8 mouse cellular contexts compared by ENCODE assay signal in genomic region chr12:28431832-28432728, GRCm38 (mm10).
A peak's percentile ranks its signal among the peaks of the same experiment; 100 is the strongest.
DNase-seq lines count a peak whose midpoint lies in the region; ATAC-seq lines count a peak whose summit lies in the region.

No protein-coding gene starts in this region.

- H3K9ac ChIP-seq in intestine, embryonic 16.5 days (ENCODE audit: low read depth, low read length), result peak overlapping the region; percentile 54
- H3K9ac ChIP-seq in midbrain, embryonic 16.5 days (ENCODE audit: low read depth, low read length), result peak overlapping the region; percentile 80

- no peak overlapping the region for H3K27ac ChIP-seq in intestine, embryonic 16.5 days (ENCODE audit: low read length)
- H3K27ac ChIP-seq in midbrain, embryonic 16.5 days (ENCODE audit: low read length), result peak overlapping the region; percentile 97

- H3K27me3 ChIP-seq in intestine, embryonic 16.5 days (replicated peaks; ENCODE audit: control insufficient read depth, insufficient read depth, low read length), result no peaks in the 10 kb centered on the region
- no peaks in the 10 kb centered on the region for H3K27me3 ChIP-seq in midbrain, embryonic 16.5 days (ENCODE audit: control insufficient read depth, insufficient read depth, low read depth, low read length)

- H3K4me2 ChIP-seq in intestine, embryonic 16.5 days (ENCODE audit: low read depth, low read length), result peak overlapping the region; percentile 65
- peak overlapping the region; percentile 73 for H3K4me2 ChIP-seq in midbrain, embryonic 16.5 days (ENCODE audit: low read length)

- H3K4me1 ChIP-seq in intestine, embryonic 16.5 days (ENCODE audit: control insufficient read depth, insufficient read depth, low read length), result no peaks in the 10 kb centered on the region
- H3K4me1 ChIP-seq in midbrain, embryonic 16.5 days (ENCODE audit: control insufficient read depth, insufficient read depth, low read length), result peaks cover 7% of the 10 kb centered on the region

- peak; percentile 68 for DNase-seq in heart, adult 11 months
- DNase-seq in heart, postnatal 25 days (ENCODE audit: low spot score), result no peak
- peak; percentile 29 for DNase-seq in gastrocnemius, postnatal 14 days
- peak; percentile 51 to 64 for DNase-seq in left cerebral cortex, postnatal 36 days (ENCODE audit: low spot score in 2 of 2)
- DNase-seq in testis, postnatal 10 days (ENCODE audit: low spot score), result peak; percentile 78

- H3K9me3 ChIP-seq in intestine, embryonic 16.5 days (ENCODE audit: control insufficient read depth, low read length), result no peaks in the 10 kb centered on the region
- peaks cover 6% of the 10 kb centered on the region; the same call in 1 of the 2 replicates for H3K9me3 ChIP-seq in midbrain, embryonic 16.5 days (replicated peaks; ENCODE audit: control insufficient read depth, low read length, poor library complexity, severe bottlenecking)

- 10% methylated on average over 19 of the region's 19 CpGs for WGBS in intestine, embryonic 16.5 days
- 3% methylated on average over 19 of the region's 19 CpGs for WGBS in midbrain, embryonic 16.5 days

- ATAC-seq in common myeloid progenitor, adult 5-6 weeks (replicated peaks; ENCODE audit: low read depth, poor library complexity, severe bottlenecking), result peak; percentile 72
- 0 out of 2 replicates have a peak, but pooled peaks have one; percentile 42 for ATAC-seq in intestine, embryonic 16.5 days
- peak; percentile 92 for ATAC-seq in midbrain, embryonic 16.5 days

- intact Hi-C loops in heart, postnatal 25 days (cut with DNase I), result loop anchor here (1.0 to 5.0 kb wide), 3 partner anchors 833 to 1899 kb away; partner anchors contain the start of gene Sox11
- intact Hi-C loops in gastrocnemius, postnatal 14 days (cut with DNase I; ENCODE audit: low total_unique reads), result loop anchor here (5.0 kb wide), 2 partner anchors 835 to 1900 kb away; no protein-coding TSS in a partner anchor
- intact Hi-C loops in left cerebral cortex, postnatal 36 days (cut with DNase I), result loop anchor here (2.0 kb wide), 3 partner anchors 833 to 1899 kb away; partner anchors contain the start of gene Sox11

- no peaks in the 10 kb centered on the region for H3K36me3 ChIP-seq in intestine, embryonic 16.5 days (ENCODE audit: control insufficient read depth, insufficient read depth, low read length)
- H3K36me3 ChIP-seq in midbrain, embryonic 16.5 days (ENCODE audit: control insufficient read depth, insufficient read depth, low read length), result no peaks in the 10 kb centered on the region

- H3K4me3 ChIP-seq in intestine, embryonic 16.5 days (ENCODE audit: low read length), result peak overlapping the region; percentile 40
- peak overlapping the region; percentile 45 for H3K4me3 ChIP-seq in midbrain, embryonic 16.5 days (ENCODE audit: low read depth, low read length)

Comparison
In these comparisons a context has a peak if more than half of its experiments do, and no peak if none do; other contexts are left out.
1. ATAC-seq: peak in every context shown above with its lines; median percentile 92 in midbrain, embryonic 16.5 days; 72 in common myeloid progenitor, adult 5-6 weeks; 42 in intestine, embryonic 16.5 days.